Mouse (Mus musculus) WW6 (cell line): ENCODE results near the gene Gabpb1.

ENCODE experiments used
- DNase-seq: peaks from one replicate; pipeline ENCODE4 v3.0.0-alpha.2; 2013; ENCODE audit warnings: low read depth, low spot score

The Gabpb1 gene

DNA sequence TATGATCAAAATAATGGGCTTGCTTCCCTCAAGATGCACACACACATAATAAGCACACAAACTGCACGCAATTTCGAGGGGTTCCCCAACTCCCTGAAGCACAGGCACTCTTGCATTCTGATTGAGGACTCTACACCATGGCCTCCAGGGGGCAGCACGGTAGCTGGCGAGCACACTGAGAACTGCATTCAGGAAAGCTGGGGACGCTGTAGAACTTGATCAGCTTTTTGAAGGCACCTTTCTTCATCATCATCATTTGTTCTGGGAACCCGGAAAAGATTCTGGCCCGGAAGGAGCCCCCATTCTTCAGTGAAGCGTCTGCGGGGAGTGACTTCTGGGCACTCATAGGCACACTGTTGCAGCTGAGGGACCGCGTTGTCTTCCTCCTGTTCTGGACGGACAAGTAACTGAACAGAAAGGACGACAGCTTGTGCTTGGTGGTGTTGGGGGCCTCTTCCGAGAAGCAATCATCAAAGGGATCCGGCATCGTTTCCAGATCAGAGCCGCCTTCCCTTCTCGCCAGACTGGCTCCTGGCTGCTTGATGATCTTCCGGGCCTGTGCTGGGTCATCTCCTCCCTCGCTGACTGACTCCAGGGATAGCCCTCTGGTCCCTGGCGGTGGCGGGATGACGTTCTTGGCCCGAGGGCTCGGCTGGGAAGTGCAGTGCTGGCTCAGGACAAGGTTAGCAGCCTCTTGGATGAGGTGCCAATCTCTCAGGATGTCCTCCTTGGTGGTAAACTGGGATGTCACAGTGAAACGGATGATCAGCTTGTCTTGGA, 82.1 kb downstream of the Gabpb1 start:
- peak; percentile 54 for DNase-seq

DNA sequence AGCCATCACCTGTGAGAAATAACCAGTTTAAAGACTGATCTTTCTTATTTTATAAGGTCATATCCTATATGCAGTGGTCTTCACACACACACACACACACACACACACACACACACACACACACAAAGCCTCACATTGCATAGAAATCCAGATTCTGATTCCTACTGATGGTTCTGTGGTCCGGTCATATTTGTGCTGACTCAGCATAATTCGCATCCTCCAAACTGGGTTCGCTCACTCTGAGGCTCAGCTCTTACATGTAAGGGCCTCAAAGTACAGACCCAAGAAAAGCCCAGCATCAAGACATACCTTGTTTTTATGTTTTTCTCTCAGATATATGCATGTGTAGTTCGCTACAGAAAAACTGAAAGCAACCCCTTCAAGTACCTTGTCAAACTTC, 84.8 kb downstream of the Gabpb1 start:
- no peak for DNase-seq

DNA sequence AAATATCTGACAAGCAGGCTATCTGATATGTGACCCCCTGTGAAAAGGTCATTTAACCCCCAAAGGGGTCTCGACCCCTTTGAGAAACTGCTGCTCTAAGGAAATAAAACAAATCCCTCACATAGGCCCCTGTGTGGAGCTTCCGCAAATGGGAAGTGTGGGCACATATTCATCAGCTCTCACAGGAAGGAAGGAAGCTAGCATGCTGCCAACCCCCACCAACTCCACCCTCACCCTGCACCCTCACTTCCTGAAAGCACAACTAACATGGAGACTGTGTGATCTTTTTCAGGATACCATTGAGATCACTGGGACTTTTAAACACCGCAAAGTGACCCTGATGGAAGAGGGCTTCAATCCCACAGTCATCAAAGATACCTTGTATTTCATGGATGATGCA, 88.7 kb downstream of the Gabpb1 start:
- no peak for DNase-seq

DNA sequence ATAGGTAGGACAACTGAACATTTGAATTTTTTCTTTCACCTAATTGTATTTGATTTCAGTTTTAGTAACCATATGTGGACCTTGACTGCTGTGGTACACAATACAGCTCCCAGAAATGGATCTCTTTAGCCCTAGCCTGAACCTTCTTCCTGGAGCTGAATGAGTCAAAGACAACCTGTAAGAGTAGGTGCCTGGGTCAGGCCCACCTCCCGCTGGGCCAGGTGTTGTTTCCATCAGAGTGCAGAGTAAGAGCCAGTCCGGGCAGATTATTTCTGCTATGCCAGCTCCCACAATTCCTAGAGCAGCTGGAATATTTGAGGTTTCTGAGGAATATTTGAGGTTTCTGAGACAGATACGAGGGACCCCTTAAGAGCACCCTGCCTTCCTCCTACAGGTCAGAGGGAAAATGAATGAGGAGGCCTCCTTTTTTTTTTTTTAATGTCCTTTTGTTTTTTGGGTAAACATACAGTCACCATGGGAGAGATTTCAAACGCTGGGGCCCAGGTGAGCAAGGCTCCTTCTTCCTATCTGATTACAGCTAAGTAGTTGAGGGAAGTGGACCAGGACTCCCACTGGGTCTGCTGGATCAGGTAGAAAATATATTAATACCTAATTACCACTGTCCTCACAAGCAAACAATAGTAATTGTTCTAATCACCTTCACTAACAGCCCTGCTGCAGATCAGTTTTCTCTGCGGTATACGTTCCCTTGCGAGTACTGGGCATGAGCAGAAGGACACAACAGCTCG, 91.3 kb downstream of the Gabpb1 start:
- no peak for DNase-seq

DNA sequence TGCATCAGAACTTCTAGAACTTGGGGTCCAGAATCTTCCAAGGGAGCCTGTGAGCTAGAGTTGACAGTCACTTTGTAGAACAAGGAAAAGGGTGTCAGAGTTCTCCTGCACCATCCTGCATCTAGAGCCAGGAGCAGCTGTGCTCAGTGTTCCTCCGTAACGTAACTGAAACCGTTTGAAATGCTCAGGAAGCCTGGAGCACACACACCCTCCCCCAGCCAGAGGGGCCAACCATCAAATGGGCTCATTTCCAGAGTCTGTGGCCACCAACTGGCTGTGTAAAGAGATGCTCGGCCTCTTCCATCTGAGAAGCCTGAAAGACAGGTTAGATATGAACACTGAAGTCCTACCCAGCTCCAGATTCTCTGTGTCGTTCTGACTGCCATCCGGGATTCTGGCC, 92.2 kb downstream of the Gabpb1 start:
- DNase-seq, result no peak

DNA sequence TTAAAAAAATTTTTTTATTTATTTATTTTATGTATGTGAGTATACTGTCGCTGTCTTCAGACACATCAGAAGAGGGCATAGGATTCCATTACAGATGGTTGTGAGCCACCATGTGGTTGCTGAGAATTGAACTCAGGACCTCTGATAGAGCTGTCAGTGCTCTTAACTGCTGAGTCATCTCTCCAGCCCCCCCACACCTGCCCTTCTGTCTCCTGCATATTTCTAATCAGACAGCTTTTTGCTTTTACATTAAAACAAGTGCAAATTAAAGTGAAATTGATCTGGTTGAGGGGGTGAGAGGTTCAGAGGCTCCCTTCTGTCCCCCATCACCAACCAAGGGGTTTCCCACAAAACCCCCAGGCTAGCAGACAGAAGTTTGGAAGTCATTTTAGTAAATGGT, 96.9 kb downstream of the Gabpb1 start:
- no peak for DNase-seq
